Mouse (Mus musculus): ENCODE measurements around the gene Olfr1380.
"Not testable (repeated sequence)": the region's sequence is repeated elsewhere in the genome, so short reads cannot be mapped to it uniquely, and the experiment has no call there.

GRCm38 (mm10) chr11:49575054-49575453, 18.4 kb downstream of the Olfr1380 start:
- not testable (repeated sequence) for TF ChIP-seq CTCF (IDR thresholded peaks at IDR 0.05; ENCODE audit: insufficient read depth, low read length); POLR2A (IDR thresholded peaks at IDR 0.05; ENCODE audit: borderline replicate concordance, extremely low read depth, low read depth, low read length)
